Mouse (Mus musculus): Measurements from ENCODE around the gene March1. TPM values are rescaled to one million over a fixed set of nuclear protein-coding genes. Genes with fewer than 3 reads are reported as not detected.
A peak's percentile ranks its signal among the peaks of the same experiment; 100 is the strongest.

March1 gene
- polyA plus RNA-seq, 1 experiment from 2014 or later = 0.14 TPM

DNA sequence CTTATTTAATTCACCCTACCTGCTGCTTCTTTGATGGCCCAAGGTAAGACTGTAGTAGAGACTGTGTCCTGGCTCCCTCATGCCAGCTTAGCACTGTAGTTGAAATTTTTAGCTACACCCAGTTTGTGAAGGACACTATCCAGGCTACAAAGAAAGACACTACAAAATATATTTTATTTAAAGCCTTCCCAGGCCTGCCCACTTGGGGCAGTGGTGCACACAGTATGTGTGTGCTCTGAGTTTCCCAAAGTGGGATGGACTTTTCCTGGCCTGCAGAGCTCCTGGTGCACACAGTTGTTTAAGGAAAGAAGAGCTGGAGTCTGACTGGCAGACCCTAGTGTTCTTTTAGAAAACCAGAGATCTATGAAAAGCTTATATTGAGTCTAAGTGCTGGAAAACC is 839.4 kb downstream of the March1 start:
- Histone ChIP-seq H3K27me3 (ENCODE audit: insufficient read depth, poor library complexity, severe bottlenecking) (no peaks in the 10 kb centered on the region), H3K4me3 (no peak overlapping the region), H3K9me3 (no peaks in the 10 kb centered on the region), H3K36me3 (no peaks in the 10 kb centered on the region), H3K4me1 (no peaks in the 10 kb centered on the region), H3K27ac (no peak overlapping the region)
- no peak for DNase-seq (ENCODE audit: low spot score)

DNA sequence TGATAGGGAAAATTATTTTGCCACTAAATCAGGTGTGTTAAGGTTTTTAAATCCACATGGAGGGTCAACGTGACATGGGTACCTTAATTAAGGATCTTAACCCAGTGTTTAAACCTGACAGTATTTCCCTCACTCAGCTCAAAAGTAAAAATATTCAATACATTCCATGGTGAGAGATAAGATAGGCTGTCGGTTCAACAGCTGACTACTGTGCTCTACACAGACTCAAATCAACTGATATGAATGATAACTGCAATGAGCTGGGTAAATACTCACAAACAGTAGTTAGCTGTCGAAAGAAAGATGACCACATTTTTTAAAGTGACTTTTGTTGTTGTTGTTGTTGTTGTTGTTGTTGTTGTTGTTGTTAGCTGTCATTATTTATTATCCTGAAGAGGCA is 852.1 kb downstream of the March1 start:
- WGBS = 53% methylated on average over 3 of the region's 3 CpGs
- Histone ChIP-seq H3K4me3 (no peak overlapping the region), H3K27me3 (ENCODE audit: insufficient read depth, poor library complexity, severe bottlenecking) (no peaks in the 10 kb centered on the region), H3K36me3 (no peaks in the 10 kb centered on the region), H3K27ac (no peak overlapping the region), H3K4me1 (no peaks in the 10 kb centered on the region), H3K9me3 (no peaks in the 10 kb centered on the region)
- no peak for DNase-seq (ENCODE audit: low spot score)

DNA sequence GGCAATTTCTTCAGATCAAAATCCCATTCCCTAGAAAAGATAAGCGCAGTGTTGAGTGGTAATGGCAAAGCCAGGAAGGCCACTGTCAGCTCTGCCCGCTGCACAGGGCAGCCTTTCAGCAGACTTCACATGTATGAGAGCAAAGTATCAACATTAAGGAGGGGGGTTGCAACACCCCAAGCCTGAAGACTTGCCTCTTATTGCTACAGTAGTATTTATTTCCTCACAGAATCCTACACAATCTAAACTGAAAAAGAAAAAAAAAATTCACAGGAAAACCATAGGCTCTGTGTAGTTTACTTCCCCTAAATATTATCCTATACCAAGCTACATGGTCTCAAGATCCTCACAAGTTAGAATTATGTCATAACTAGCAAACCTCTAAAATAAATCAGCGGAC is 859.2 kb downstream of the March1 start:
- H3K36me3 ChIP-seq = peaks cover 61% of the 10 kb centered on the region
- H3K9me3 ChIP-seq = no peaks in the 10 kb centered on the region
- H3K27ac ChIP-seq = no peak overlapping the region
- no peak overlapping the region for H3K4me3 ChIP-seq
- 95% methylated on average over 3 of the region's 3 CpGs for WGBS
- no peaks in the 10 kb centered on the region for H3K27me3 ChIP-seq (ENCODE audit: insufficient read depth, poor library complexity, severe bottlenecking)
- DNase-seq (ENCODE audit: low spot score) = no peak
- H3K4me1 ChIP-seq = no peaks in the 10 kb centered on the region

DNA sequence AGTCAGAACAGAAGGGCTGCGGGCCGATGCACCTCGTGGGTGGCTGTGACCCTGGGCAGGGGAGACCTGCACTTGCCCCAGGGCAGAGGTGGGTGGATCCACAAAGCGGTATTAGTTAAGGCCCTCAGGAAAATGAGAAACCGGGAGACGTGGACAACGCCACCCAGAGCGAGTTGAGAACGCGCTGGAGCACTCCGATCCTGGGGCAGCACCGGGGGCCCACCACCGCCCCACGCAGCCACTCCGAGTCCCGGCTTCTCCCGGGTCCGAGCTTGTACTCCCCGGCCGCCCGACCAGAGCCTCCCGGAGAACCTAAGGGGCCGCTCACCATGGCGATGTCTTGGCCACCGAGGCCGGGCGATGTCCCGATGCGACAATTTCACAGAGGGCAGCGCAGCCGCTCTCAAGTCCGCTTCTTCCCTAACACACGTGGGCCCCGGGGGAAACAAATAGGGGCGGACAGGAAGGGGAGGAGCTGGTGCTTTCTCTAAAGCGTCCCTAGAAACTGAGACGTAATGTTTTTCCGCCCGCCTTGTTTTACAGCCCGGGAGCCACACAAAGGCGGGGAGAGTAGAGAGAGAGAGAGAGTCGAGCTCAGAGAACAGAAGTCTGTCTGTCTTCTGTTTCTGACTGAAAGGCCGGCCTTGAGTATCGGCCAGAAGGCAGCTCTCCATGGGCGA is 868.5 kb downstream of the March1 start, which contains the start of gene Tma16:
Tma16 (minus strand) TSS at position 447 of the 680 bp plus-strand sequence.
- under 1% methylated on average over 45 of the region's 45 CpGs for WGBS
- Histone ChIP-seq H3K4me1 (no peaks in the 10 kb centered on the region), H3K36me3 (peaks cover 24% of the 10 kb centered on the region), H3K27ac (peak within 1 kb of the TSS; percentile 89), H3K27me3 (ENCODE audit: insufficient read depth, poor library complexity, severe bottlenecking) (no peaks in the 10 kb centered on the region), H3K9me3 (no peaks in the 10 kb centered on the region), H3K4me3 (peak within 1 kb of the TSS; percentile 96)
- DNase-seq (ENCODE audit: low spot score) = peak; percentile 93

DNA sequence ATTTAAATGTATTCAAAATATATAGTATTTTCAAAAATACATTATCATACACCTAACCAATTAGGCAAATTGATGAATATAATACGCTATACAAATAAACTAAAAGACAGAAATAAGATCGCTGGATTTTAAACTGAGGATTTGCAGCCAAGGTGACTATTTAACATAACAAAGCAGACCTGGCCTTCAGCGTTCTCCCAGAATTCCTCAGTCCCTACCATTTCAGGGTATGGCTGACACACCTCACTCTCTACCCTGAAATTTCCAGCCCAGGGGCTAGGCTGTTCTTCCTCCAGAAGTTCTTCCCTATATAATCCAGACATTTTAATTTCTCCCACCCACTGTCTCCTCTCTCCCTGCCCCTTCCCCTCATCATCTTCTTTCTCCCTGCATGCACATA is 870.9 kb downstream of the March1 start:
- Histone ChIP-seq H3K27ac (no peak overlapping the region), H3K27me3 (ENCODE audit: insufficient read depth, poor library complexity, severe bottlenecking) (no peaks in the 10 kb centered on the region), H3K4me3 (no peak overlapping the region), H3K9me3 (no peaks in the 10 kb centered on the region), H3K36me3 (peaks cover 4% of the 10 kb centered on the region; the same call in 1 of the 2 replicates), H3K4me1 (no peaks in the 10 kb centered on the region)
- no peak for DNase-seq (ENCODE audit: low spot score)
- 59% methylated on average over 3 of the region's 3 CpGs for WGBS

DNA sequence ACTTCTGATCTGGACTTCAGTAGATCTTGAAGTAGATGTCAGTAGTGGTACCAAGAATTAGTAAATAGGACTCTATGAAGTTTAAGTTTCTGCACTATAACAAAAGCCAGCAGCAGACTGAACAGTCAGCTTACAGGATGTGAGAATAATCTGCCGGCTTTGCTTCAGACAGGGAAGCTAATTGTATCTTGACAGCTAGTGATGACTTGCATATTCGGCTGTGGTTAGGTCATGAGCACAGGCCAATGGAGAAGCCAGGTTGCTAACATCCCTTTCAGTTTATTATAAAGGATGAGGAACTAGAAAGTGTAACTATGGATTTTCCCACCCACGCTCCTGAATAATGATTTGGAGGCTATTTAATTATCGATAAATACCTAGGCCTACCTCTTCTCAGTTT is 872.9 kb downstream of the March1 start:
- H3K27ac ChIP-seq = no peak overlapping the region
- no peaks in the 10 kb centered on the region for H3K9me3 ChIP-seq
- DNase-seq (ENCODE audit: low spot score) = no peak
- no peak overlapping the region for H3K4me3 ChIP-seq
- H3K36me3 ChIP-seq = no peaks in the 10 kb centered on the region
- no peaks in the 10 kb centered on the region for H3K4me1 ChIP-seq
- H3K27me3 ChIP-seq (ENCODE audit: insufficient read depth, poor library complexity, severe bottlenecking) = no peaks in the 10 kb centered on the region
- WGBS = 79% methylated on average over 4 of the region's 4 CpGs

DNA sequence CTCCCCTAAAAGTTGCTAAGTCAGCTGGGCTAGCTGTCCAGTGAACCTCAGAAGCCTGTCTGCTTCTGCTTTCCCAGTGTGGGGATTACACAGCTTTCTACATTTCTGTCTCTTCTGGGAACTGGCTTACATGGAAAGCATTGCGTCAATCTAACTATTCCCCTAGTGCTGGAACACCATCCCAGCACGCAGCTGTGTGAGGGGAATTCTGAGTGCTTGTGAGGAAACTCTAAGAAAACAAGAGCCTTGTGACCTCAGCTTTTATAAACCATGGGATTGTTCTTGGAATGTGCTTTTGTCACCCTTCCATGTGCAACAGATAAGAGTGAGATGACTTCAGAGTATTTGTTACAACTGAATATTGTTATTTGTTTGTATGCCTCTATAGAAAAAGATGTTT is 876.8 kb downstream of the March1 start:
- Histone ChIP-seq H3K4me3 (no peak overlapping the region), H3K27ac (no peak overlapping the region), H3K27me3 (ENCODE audit: insufficient read depth, poor library complexity, severe bottlenecking) (no peaks in the 10 kb centered on the region), H3K36me3 (no peaks in the 10 kb centered on the region), H3K9me3 (no peaks in the 10 kb centered on the region), H3K4me1 (no peaks in the 10 kb centered on the region)
- 68% methylated on average over 2 of the region's 2 CpGs for WGBS
- DNase-seq (ENCODE audit: low spot score) = no peak

DNA sequence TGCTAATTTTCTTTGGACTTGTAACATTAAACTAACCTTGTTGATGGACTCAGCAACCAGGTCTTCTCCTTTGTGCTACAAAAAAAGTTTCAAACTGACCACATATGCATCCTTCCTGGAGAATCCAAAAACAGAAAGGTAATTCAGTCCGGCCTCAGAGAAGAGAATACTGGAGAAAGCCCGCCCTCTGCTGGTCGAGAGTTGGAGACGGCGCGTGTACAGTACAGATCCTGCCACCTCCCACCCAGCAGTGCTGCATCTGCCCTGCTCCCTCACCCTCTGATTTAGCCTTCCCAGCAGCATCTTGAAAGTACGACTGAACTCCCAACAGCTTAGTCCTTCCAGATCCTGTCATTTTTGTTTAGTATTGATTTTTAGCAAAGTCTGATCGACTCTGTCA is 878.0 kb downstream of the March1 start:
- Histone ChIP-seq H3K36me3 (no peaks in the 10 kb centered on the region), H3K27me3 (ENCODE audit: insufficient read depth, poor library complexity, severe bottlenecking) (no peaks in the 10 kb centered on the region)

DNA sequence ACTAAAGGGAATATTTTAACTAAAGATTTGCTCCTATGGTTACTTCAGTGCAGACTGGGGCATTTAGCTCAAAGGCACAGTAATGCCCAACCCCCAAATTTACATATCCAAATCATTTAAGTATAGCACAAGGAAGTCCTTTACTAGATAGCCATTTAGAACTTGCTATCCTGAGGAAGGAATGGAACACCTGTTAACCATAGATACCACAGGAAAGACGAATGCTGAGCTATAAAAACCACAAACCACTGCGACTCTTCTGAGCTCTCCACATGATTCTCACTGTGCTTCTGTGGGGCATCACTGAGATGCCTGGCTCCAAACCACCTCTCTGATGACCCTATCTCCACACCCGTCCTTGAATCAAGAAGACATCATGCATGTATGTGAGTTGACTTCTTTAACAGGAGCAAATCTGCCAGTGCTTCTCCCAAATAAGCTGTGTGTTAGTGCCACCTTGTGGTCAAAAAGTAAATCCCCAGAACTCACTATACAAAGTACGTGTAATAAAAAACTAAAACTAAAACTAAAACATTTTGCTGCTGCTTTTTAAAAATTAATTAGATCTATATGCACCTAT is 879.4 kb downstream of the March1 start:
- no peak for DNase-seq (ENCODE audit: low spot score)

More for the DNA sequence above, 878.0 kb downstream of the March1 start:
- Histone ChIP-seq H3K9me3 (no peaks in the 10 kb centered on the region), H3K27ac (no peak overlapping the region), H3K4me3 (no peak overlapping the region), H3K4me1 (no peaks in the 10 kb centered on the region)
- 7% methylated on average over 8 of the region's 8 CpGs for WGBS
- DNase-seq (ENCODE audit: low spot score) = peak; percentile 81

DNA sequence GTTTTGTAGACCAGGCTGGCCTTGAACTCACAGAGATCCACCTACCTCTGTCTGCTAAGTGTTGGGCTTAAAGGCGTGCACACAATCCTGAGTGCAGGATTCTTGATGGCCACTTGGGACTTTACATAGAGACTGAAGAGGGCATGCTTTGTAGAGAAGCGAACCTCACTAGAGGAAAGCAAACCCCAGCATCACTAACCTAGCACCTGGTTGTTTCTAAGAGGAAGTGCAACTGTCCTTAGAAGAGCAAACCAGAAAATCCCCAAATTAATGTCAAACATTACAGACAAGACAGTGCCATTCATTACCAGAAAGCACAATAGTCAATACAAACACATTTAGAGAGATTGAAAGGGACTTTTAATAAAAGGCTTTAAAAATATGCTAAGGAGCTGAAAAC is 885.7 kb downstream of the March1 start:
- no peak for DNase-seq (ENCODE audit: low spot score)
- H3K27ac ChIP-seq = no peak overlapping the region
- H3K27me3 ChIP-seq (ENCODE audit: insufficient read depth, poor library complexity, severe bottlenecking) = no peaks in the 10 kb centered on the region
- WGBS = 72% methylated on average over 2 of the region's 2 CpGs
- no peaks in the 10 kb centered on the region for H3K9me3 ChIP-seq
- no peak overlapping the region for H3K4me3 ChIP-seq
- H3K36me3 ChIP-seq = no peaks in the 10 kb centered on the region
- H3K4me1 ChIP-seq = no peaks in the 10 kb centered on the region

More for the DNA sequence above, 879.4 kb downstream of the March1 start:
- Histone ChIP-seq H3K4me3 (no peak overlapping the region), H3K27me3 (ENCODE audit: insufficient read depth, poor library complexity, severe bottlenecking) (no peaks in the 10 kb centered on the region), H3K27ac (no peak overlapping the region), H3K36me3 (no peaks in the 10 kb centered on the region), H3K4me1 (no peaks in the 10 kb centered on the region), H3K9me3 (no peaks in the 10 kb centered on the region)
- 31% methylated on average over 4 of the region's 4 CpGs for WGBS

DNA sequence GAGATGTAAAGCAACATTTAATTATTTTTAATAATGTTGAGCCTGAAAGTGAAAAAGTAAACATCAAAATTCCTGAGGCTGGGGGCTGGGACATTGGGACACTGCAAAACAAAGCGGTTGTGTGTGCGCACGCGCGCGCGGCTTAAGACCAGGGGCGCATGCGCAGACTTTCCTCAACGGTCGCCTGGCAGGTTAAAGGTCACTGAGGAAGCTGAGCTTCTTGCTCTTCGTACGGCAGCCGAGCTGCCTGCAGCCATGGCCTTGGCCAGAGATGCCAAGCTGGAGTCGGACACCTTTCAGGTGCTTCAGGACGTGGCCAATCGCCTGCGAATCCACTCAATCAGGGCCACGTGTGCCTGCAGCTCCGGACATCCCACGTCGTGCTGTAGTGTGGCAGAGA is 893.8 kb downstream of the March1 start, which contains the start of gene Tktl2:
Tktl2 (plus strand) TSS at position 220 of the 400 bp plus-strand sequence.
- Histone ChIP-seq H3K36me3 (no peaks in the 10 kb centered on the region), H3K27ac (no peak within 1 kb of the TSS), H3K4me1 (no peaks in the 10 kb centered on the region), H3K4me3 (no peak within 1 kb of the TSS), H3K27me3 (ENCODE audit: insufficient read depth, poor library complexity, severe bottlenecking) (no peaks in the 10 kb centered on the region), H3K9me3 (no peaks in the 10 kb centered on the region)
- WGBS = 93% methylated on average over 22 of the region's 22 CpGs
- DNase-seq (ENCODE audit: low spot score) = no peak

DNA sequence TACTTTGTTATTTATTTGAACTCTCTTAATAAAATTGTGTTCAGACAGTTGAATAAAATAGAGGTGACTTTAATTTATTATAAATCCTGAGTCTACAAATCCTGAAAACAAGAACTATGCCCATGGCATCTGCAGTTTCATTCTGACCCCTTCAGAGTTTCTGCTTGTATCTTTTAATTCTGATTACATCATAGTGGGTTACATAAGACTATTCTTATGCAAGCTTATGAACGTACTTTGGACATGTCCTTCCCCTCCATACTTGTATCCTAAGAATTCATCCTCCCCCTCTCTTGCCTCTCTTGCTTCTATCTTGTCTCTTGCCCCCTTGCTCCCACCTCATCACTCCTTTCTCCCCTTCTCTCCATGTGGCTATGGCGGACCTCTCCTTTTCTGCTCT is 901.4 kb downstream of the March1 start:
- WGBS = 72% methylated on average over 2 of the region's 2 CpGs
- no peak for DNase-seq (ENCODE audit: low spot score)
- H3K9me3 ChIP-seq = no peaks in the 10 kb centered on the region

DNA sequence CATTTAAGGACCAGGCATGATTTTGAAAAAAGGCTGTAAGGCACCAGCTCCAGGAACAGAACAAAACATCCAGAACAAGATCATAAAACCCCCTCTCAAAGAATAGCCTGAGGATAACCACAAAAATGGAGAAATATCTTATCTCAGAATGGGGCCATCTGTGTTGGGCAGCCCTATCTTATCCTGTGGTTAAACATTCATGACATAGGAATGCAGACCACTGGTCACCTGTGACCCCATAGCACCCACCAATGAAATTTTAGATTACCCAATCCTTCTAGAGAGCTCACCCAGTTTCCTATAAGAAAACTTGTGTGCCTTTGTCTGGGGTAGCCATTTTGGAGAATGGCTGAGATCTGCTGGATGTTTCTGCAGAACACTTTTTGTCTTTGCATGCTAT is 902.9 kb downstream of the March1 start:
- no peaks in the 10 kb centered on the region for H3K36me3 ChIP-seq
- no peak overlapping the region for H3K4me3 ChIP-seq
- H3K9me3 ChIP-seq = no peaks in the 10 kb centered on the region
- H3K27me3 ChIP-seq (ENCODE audit: insufficient read depth, poor library complexity, severe bottlenecking) = no peaks in the 10 kb centered on the region
- H3K4me1 ChIP-seq = no peaks in the 10 kb centered on the region
- no peak for DNase-seq (ENCODE audit: low spot score)
- H3K27ac ChIP-seq = no peak overlapping the region

More for the DNA sequence above, 901.4 kb downstream of the March1 start:
- no peaks in the 10 kb centered on the region for H3K4me1 ChIP-seq
- no peak overlapping the region for H3K4me3 ChIP-seq
- H3K36me3 ChIP-seq = no peaks in the 10 kb centered on the region
- no peaks in the 10 kb centered on the region for H3K27me3 ChIP-seq (ENCODE audit: insufficient read depth, poor library complexity, severe bottlenecking)
- no peak overlapping the region for H3K27ac ChIP-seq
